26 mouse cellular contexts compared by ENCODE assay signal in genomic region chr14:7858430-7858829, GRCm38 (mm10). TPM values are rescaled to one million over a fixed set of nuclear protein-coding genes. Genes with fewer than 3 reads are reported as not detected.
A peak's percentile ranks its signal among the peaks of the same experiment; 100 is the strongest.
DNase-seq lines count a peak whose midpoint lies in the region; ATAC-seq and TF ChIP-seq lines count a peak whose summit lies in the region.
"Had no signal": no experiment of that assay in that cellular context is flagged by ENCODE, and none has a peak within 500 bp of the region (broad histone marks: within the 10 kb centered on the region; RNA-seq: fewer than 3 reads in every experiment).

No protein-coding gene starts in this region.

- no peak for ATAC-seq in limb, embryonic 15.5 days (ENCODE audit: insufficient number of reproducible peaks, low FRiP score, low TSS enrichment, low read depth)
- ATAC-seq in megakaryocyte progenitor cell, adult 5-6 weeks (replicated peaks; ENCODE audit: poor library complexity) = peak; percentile 81
- ATAC-seq in stomach, postnatal 0 days (ENCODE audit: low FRiP score, low TSS enrichment) = no peak
- ATAC-seq in forebrain, embryonic 12.5 days (ENCODE audit: low FRiP score) = no peak
- ATAC-seq: forebrain, embryonic 13.5 days; intestine, postnatal 0 days; midbrain, embryonic 15.5 days had no signal

- H3K36me3 ChIP-seq in limb, embryonic 15.5 days = no peaks in the 10 kb centered on the region
- no peaks in the 10 kb centered on the region for H3K36me3 ChIP-seq in limb, embryonic 10.5 days
- peaks cover 12 to 44% of the 10 kb centered on the region in 2 experiments for H3K36me3 ChIP-seq in CH12.LX (replicated peaks in 1 of 2; ENCODE audit: control insufficient read depth in 1 of 2, insufficient read depth in 1 of 2, low read length in 1 of 2)
- H3K36me3 ChIP-seq in stomach, postnatal 0 days (ENCODE audit: control insufficient read depth, insufficient read depth, low read length) = no peaks in the 10 kb centered on the region
- H3K36me3 ChIP-seq in forebrain, embryonic 12.5 days (replicated peaks) = no peaks in the 10 kb centered on the region
- H3K36me3 ChIP-seq: embryonic facial prominence, embryonic 10.5 days; embryonic facial prominence, embryonic 15.5 days; hindbrain, embryonic 13.5 days; liver, embryonic 15.5 days; midbrain, embryonic 15.5 days; neural tube, embryonic 12.5 days had no signal

- H3K27ac ChIP-seq in limb, embryonic 15.5 days = 0 out of 2 replicates have a peak overlapping the region, but pooled peaks have one; percentile 27
- H3K27ac ChIP-seq in limb, embryonic 10.5 days = no peak overlapping the region
- H3K27ac ChIP-seq in CH12.LX (ENCODE audit: insufficient read depth, low read depth) = peak overlapping the region; percentile 89
- no peak overlapping the region for H3K27ac ChIP-seq in bone marrow macrophage, adult 2 months (ENCODE audit: insufficient read depth, low read depth, low read length)
- no peak overlapping the region for H3K27ac ChIP-seq in stomach, postnatal 0 days (replicated peaks)
- no peak overlapping the region for H3K27ac ChIP-seq in forebrain, embryonic 12.5 days
- H3K27ac ChIP-seq: embryonic facial prominence, embryonic 10.5 days; embryonic facial prominence, embryonic 15.5 days; forebrain, embryonic 13.5 days; hindbrain, embryonic 13.5 days; kidney, postnatal 0 days; liver, embryonic 15.5 days; midbrain, embryonic 15.5 days; neural tube, embryonic 12.5 days had no signal

- in situ Hi-C loops in CH12.LX (cut with MboI; ENCODE audit: low pct_ligation_motif_present, low pct_unique_long_range_greater_than_20kb, low sequenced_read_pairs) = no loop called here

- no peaks in the 10 kb centered on the region for H3K27me3 ChIP-seq in limb, embryonic 15.5 days
- H3K27me3 ChIP-seq in limb, embryonic 10.5 days (ENCODE audit: low read depth, poor library complexity, severe bottlenecking) = no peaks in the 10 kb centered on the region
- H3K27me3 ChIP-seq in CH12.LX (replicated peaks) = no peaks in the 10 kb centered on the region
- no peaks in the 10 kb centered on the region for H3K27me3 ChIP-seq in stomach, postnatal 0 days (ENCODE audit: control insufficient read depth, insufficient read depth, low read length)
- H3K27me3 ChIP-seq in forebrain, embryonic 12.5 days = no peaks in the 10 kb centered on the region
- H3K27me3 ChIP-seq: embryonic facial prominence, embryonic 15.5 days; forebrain, embryonic 13.5 days; hindbrain, embryonic 13.5 days; liver, embryonic 15.5 days; midbrain, embryonic 15.5 days; neural tube, embryonic 12.5 days had no signal

- H3K9me3 ChIP-seq in limb, embryonic 15.5 days = no peaks in the 10 kb centered on the region
- H3K9me3 ChIP-seq in limb, embryonic 10.5 days (replicated peaks) = no peaks in the 10 kb centered on the region
- no peaks in the 10 kb centered on the region for H3K9me3 ChIP-seq in CH12.LX (replicated peaks; ENCODE audit: low read length)
- H3K9me3 ChIP-seq in stomach, postnatal 0 days (ENCODE audit: control insufficient read depth, low read length) = no peaks in the 10 kb centered on the region
- no peaks in the 10 kb centered on the region for H3K9me3 ChIP-seq in forebrain, embryonic 12.5 days
- H3K9me3 ChIP-seq: embryonic facial prominence, embryonic 10.5 days; embryonic facial prominence, embryonic 15.5 days; forebrain, embryonic 13.5 days; hindbrain, embryonic 13.5 days; liver, embryonic 15.5 days; midbrain, embryonic 15.5 days; neural tube, embryonic 12.5 days had no signal

- TF ChIP-seq POLR2A in CH12.LX (IDR thresholded peaks at IDR 0.05; ENCODE audit: low read depth, low read length) = peak; percentile 50
- TF ChIP-seq POLR2A in bone marrow macrophage, adult 2 months (IDR thresholded peaks at IDR 0.05; ENCODE audit: borderline replicate concordance, low read depth, low read length) = no peak

- peaks cover 34% of the 10 kb centered on the region for H3K79me2 ChIP-seq in CH12.LX (replicated peaks; ENCODE audit: control insufficient read depth, extremely low read depth, insufficient read depth, poor library complexity, severe bottlenecking)

- no peak overlapping the region for H3K9ac ChIP-seq in limb, embryonic 15.5 days
- H3K9ac ChIP-seq in CH12.LX (ENCODE audit: insufficient read depth, low read depth) = peak overlapping the region; percentile 43
- no peak overlapping the region for H3K9ac ChIP-seq in stomach, postnatal 0 days (ENCODE audit: low read length)
- no peak overlapping the region for H3K9ac ChIP-seq in forebrain, embryonic 12.5 days
- H3K9ac ChIP-seq: embryonic facial prominence, embryonic 15.5 days; forebrain, embryonic 13.5 days; hindbrain, embryonic 13.5 days; liver, embryonic 15.5 days; lung, embryonic 14.5 days; midbrain, embryonic 15.5 days; neural tube, embryonic 12.5 days had no signal

- H3K4me2 ChIP-seq in limb, embryonic 15.5 days = no peak overlapping the region
- peak overlapping the region; percentile 74 for H3K4me2 ChIP-seq in CH12.LX (ENCODE audit: insufficient read depth, low read depth, poor library complexity, severe bottlenecking)
- no peak overlapping the region for H3K4me2 ChIP-seq in stomach, postnatal 0 days (replicated peaks; ENCODE audit: low read depth)
- H3K4me2 ChIP-seq in forebrain, embryonic 12.5 days = no peak overlapping the region
- H3K4me2 ChIP-seq: embryonic facial prominence, embryonic 15.5 days; forebrain, embryonic 13.5 days; heart, embryonic 11.5 days; hindbrain, embryonic 13.5 days; liver, embryonic 15.5 days; lung, embryonic 14.5 days; midbrain, embryonic 15.5 days; neural tube, embryonic 12.5 days had no signal

- 60% methylated on average over 4 of the region's 4 CpGs for WGBS in limb, embryonic 15.5 days
- WGBS in limb, embryonic 10.5 days = 66% methylated on average over 4 of the region's 4 CpGs
- WGBS in stomach, postnatal 0 days = 58% methylated on average over 4 of the region's 4 CpGs
- WGBS in forebrain, embryonic 12.5 days = 70% methylated on average over 4 of the region's 4 CpGs

- TF ChIP-seq RAD21 in CH12.LX (IDR thresholded peaks at IDR 0.05; ENCODE audit: low read depth, low read length) = no peak

- dilution Hi-C loops in CH12.LX (cut with MboI; ENCODE audit: extremely low pct_ligation_motif_present, extremely low pct_unique_long_range_greater_than_20kb, low sequenced_read_pairs) = no loop called here

- peaks cover 63% of the 10 kb centered on the region for H3K4me1 ChIP-seq in limb, embryonic 15.5 days
- peaks cover 58% of the 10 kb centered on the region for H3K4me1 ChIP-seq in limb, embryonic 10.5 days
- peaks cover 33 to 85% of the 10 kb centered on the region in 2 experiments for H3K4me1 ChIP-seq in CH12.LX (ENCODE audit: control insufficient read depth in 1 of 2, insufficient read depth in 2 of 2)
- H3K4me1 ChIP-seq in bone marrow macrophage, adult 2 months (ENCODE audit: control insufficient read depth, insufficient read depth, low read length) = peaks cover 17% of the 10 kb centered on the region
- no peaks in the 10 kb centered on the region; the same call in 1 of the 2 replicates for H3K4me1 ChIP-seq in stomach, postnatal 0 days (replicated peaks; ENCODE audit: control insufficient read depth, insufficient read depth)
- H3K4me1 ChIP-seq in forebrain, embryonic 12.5 days = peaks cover 27% of the 10 kb centered on the region

- H3K4me3 ChIP-seq in limb, embryonic 15.5 days = no peak overlapping the region
- H3K4me3 ChIP-seq in limb, embryonic 10.5 days = no peak overlapping the region
- peak overlapping the region; percentile 46 to 59 (median 57) for H3K4me3 ChIP-seq in CH12.LX (replicated peaks in 1 of 3; ENCODE audit: low read depth in 2 of 3, low read length in 2 of 3, poor library complexity in 1 of 3)
- peak overlapping the region; percentile 13; the same call in 1 of the 2 replicates for H3K4me3 ChIP-seq in bone marrow macrophage, adult 2 months (ENCODE audit: insufficient read depth, low read length)
- H3K4me3 ChIP-seq in stomach, postnatal 0 days (ENCODE audit: low read depth, low read length) = no peak overlapping the region
- H3K4me3 ChIP-seq in forebrain, embryonic 12.5 days (replicated peaks) = no peak overlapping the region
- H3K4me3 ChIP-seq: embryonic facial prominence, embryonic 10.5 days; embryonic facial prominence, embryonic 15.5 days; forebrain, embryonic 13.5 days; hindbrain, embryonic 13.5 days; layer of hippocampus, adult 2 months; liver, embryonic 15.5 days; midbrain, embryonic 15.5 days; neural tube, embryonic 12.5 days had no signal

- TF ChIP-seq EP300 in CH12.LX (IDR thresholded peaks at IDR 0.05; ENCODE audit: low read length) = no peak
- no peak for TF ChIP-seq EP300 in stomach, postnatal 0 days (optimal IDR thresholded peaks at IDR 0.05)

- no peak for DNase-seq in limb, embryonic 10.5 days (ENCODE audit: low spot score)
- peak; percentile 82 for DNase-seq in CH12.LX (ENCODE audit: extremely low read depth)
- DNase-seq in heart, adult 11 months = no peak
- no peak for DNase-seq in stomach, postnatal 0 days (ENCODE audit: low spot score)
- DNase-seq: cerebellum, adult 2 months; cerebellum, postnatal 14 days; gastrocnemius, postnatal 10 days; heart, postnatal 4 days; lung, embryonic 14.5 days; right cerebral cortex, postnatal 4 days; thymus, postnatal 4 days had no signal

- no peak for TF ChIP-seq CTCF in CH12.LX (conservative IDR thresholded peaks at IDR 0.05 in 1 of 2, IDR thresholded peaks at IDR 0.05 in 1 of 2; ENCODE audit: low read depth in 2 of 2, low read length in 2 of 2)
- TF ChIP-seq CTCF in bone marrow macrophage, adult 2 months (IDR thresholded peaks at IDR 0.05; ENCODE audit: low read depth, low read length) = no peak
- no peak for TF ChIP-seq CTCF in stomach, postnatal 0 days (IDR thresholded peaks at IDR 0.05; ENCODE audit: low read depth)

TF ChIP-seq in CH12.LX, 34 proteins besides CTCF, POLR2A, EP300 and RAD21 (continues in another document):
- no peak for TF ChIP-seq MAFK (IDR thresholded peaks at IDR 0.05; ENCODE audit: insufficient replicate concordance, low read length)
- TF ChIP-seq MAZ (IDR thresholded peaks at IDR 0.05; ENCODE audit: low read depth, low read length) = no peak
- TF ChIP-seq ETS1 (conservative IDR thresholded peaks at IDR 0.05; ENCODE audit: low read depth, low read length) = peak; percentile 35; the same call in 1 of the 2 replicates
- TF ChIP-seq NRF1 (IDR thresholded peaks at IDR 0.05; ENCODE audit: low read depth, low read length) = no peak
- peak; percentile 61; the same call in 1 of the 2 replicates for TF ChIP-seq MEF2A (IDR thresholded peaks at IDR 0.05; ENCODE audit: borderline replicate concordance, low read depth, low read length)

RNA-seq across cellular contexts. Expression of gene Flnb, which starts 40.7 kb away (rescaled TPM):
- polyA plus RNA-seq in limb, embryonic 15.5 days (2015; fragmentation: Nextera tagmentation; extraction: Ambion mirVana) = 27.6 and 33.0 TPM in 2 replicates
- polyA plus RNA-seq in limb, embryonic 10.5 days (2016; fragmentation: Nextera tagmentation; extraction: Ambion mirVana) = 18.7 and 31.3 TPM in 2 replicates
- total RNA-seq in CH12.LX (2012; rRNA removed) = 51.4 and 74.0 TPM in 2 replicates
- total RNA-seq in CH12.LX (2014; rRNA removed) = 28.9 and 29.5 TPM in 2 replicates
- polyA plus RNA-seq in CH12.LX (2012; ENCODE audit: insufficient read length, low read depth) = 52.4 and 61.6 TPM in 2 replicates
- polyA plus RNA-seq in bone marrow macrophage, adult 2 months (2012; ENCODE audit: insufficient read depth, insufficient read length, missing spikeins) = 4.8 and 6.5 TPM in 2 replicates
- 16.1 and 16.9 TPM in 2 replicates for total RNA-seq in megakaryocyte progenitor cell, adult 5-6 weeks (2015)
- total RNA-seq in megakaryocyte progenitor cell, adult 5-6 weeks (2017) = 16.7 and 17.1 TPM in 2 replicates
- 8.3 and 8.8 TPM in 2 replicates for polyA plus RNA-seq in stomach, postnatal 0 days (2015; fragmentation: Nextera tagmentation; extraction: Ambion mirVana)
- polyA plus RNA-seq in forebrain, embryonic 12.5 days (2016; fragmentation: Nextera tagmentation; extraction: Ambion mirVana) = 21.3 and 22.9 TPM in 2 replicates

Comparison
In these comparisons a context has a peak if more than half of its experiments do, and no peak if none do; other contexts are left out.
1. H3K27ac ChIP-seq: peak in limb, embryonic 15.5 days (single experiment) and CH12.LX (single experiment); none in limb, embryonic 10.5 days (single experiment), bone marrow macrophage, adult 2 months (single experiment), stomach, postnatal 0 days (single experiment) and forebrain, embryonic 12.5 days (single experiment).
2. H3K4me3 ChIP-seq: peak in CH12.LX (3 of 3) and bone marrow macrophage, adult 2 months (single experiment); none in limb, embryonic 15.5 days (single experiment), limb, embryonic 10.5 days (single experiment), stomach, postnatal 0 days (single experiment) and forebrain, embryonic 12.5 days (single experiment).